Mouse (Mus musculus) neural tube, embryonic 11.5 days (tissue): Measurements from ENCODE around the gene Gas2l3. TPM values are rescaled to one million over a fixed set of nuclear protein-coding genes. Genes with fewer than 3 reads are reported as not detected.
A peak's percentile ranks its signal among the peaks of the same experiment; 100 is the strongest.

ENCODE experiments used
- ATAC-seq: fragments of 200-750 bp; cut with Nextera tagmentation; 2 replicates; pipeline ENCODE4 v1.8.0; 2017; ENCODE audit warnings: moderate number of reproducible peaks, mild to moderate bottlenecking, moderate TSS enrichment, moderate library complexity; ENCODE audit not compliant: insufficient read depth, low FRiP score, low TSS enrichment
- DNase-seq: peaks from one replicate; pipeline ENCODE4 v3.0.0-alpha.2; 2015; ENCODE audit warnings: low spot score
- H3K27ac ChIP-seq: fragments of 300-500 bp; sonication (generic); 2 replicates; pipeline ENCODE4 v1.5.1; 2014; ENCODE audit warnings: low read depth, mild to moderate bottlenecking, low read length
- H3K27me3 ChIP-seq: fragments of 300-500 bp; sonication (generic); 2 replicates; pipeline ENCODE4 v1.6.1; 2014; ENCODE audit warnings: mild to moderate bottlenecking, low read length, mixed read lengths; ENCODE audit not compliant: control insufficient read depth, insufficient read depth
- H3K36me3 ChIP-seq: fragments of 300-500 bp; sonication (generic); 2 replicates; pipeline ENCODE4 v1.6.1; 2014; ENCODE audit warnings: mild to moderate bottlenecking, low read length, moderate library complexity, mixed read lengths; ENCODE audit not compliant: control insufficient read depth, insufficient read depth
- H3K4me1 ChIP-seq: fragments of 300-500 bp; sonication (generic); 2 replicates; pipeline ENCODE4 v1.6.1; 2014; ENCODE audit warnings: low read length, mixed read lengths; ENCODE audit not compliant: control insufficient read depth, insufficient read depth
- H3K4me2 ChIP-seq: fragments of 300-500 bp; sonication (generic); 2 replicates; pipeline ENCODE4 v1.6.1; 2014; ENCODE audit warnings: low read depth, mild to moderate bottlenecking, moderate library complexity
- H3K4me3 ChIP-seq: fragments of 300-500 bp; sonication (generic); 2 replicates; pipeline ENCODE4 v1.5.1; 2014; ENCODE audit warnings: low read depth, low read length
- H3K9ac ChIP-seq: fragments of 300-500 bp; sonication (generic); 2 replicates; pipeline ENCODE4 v1.6.1; 2014; ENCODE audit warnings: mild to moderate bottlenecking, low read length
- H3K9me3 ChIP-seq: fragments of 300-500 bp; sonication (generic); 2 replicates; pipeline ENCODE4 v1.6.1; 2016; ENCODE audit warnings: low read length; ENCODE audit not compliant: control insufficient read depth
- WGBS: fragments of 180-500 bp; shearing (Covaris S2); extraction: QIAGEN DNeasy Blood & Tissue Kit; methylation state at CpG from one replicate; pipeline ENCODE4 v1.1.7; 2014; 5-methylcytosine and 5-hydroxymethylcytosine counted together
- polyA plus RNA-seq: library from polyadenylated mRNA; unstranded; fragments of >200 nt; fragmentation: Nextera tagmentation; extraction: Ambion mirVana; gene quantifications from 2 replicates; pipeline ENCODE4 v1.2.1, GENCODE M21; 2014

Gas2l3 gene
- polyA plus RNA-seq, 1 experiment from 2014 or later: 8.0 TPM

DNA sequence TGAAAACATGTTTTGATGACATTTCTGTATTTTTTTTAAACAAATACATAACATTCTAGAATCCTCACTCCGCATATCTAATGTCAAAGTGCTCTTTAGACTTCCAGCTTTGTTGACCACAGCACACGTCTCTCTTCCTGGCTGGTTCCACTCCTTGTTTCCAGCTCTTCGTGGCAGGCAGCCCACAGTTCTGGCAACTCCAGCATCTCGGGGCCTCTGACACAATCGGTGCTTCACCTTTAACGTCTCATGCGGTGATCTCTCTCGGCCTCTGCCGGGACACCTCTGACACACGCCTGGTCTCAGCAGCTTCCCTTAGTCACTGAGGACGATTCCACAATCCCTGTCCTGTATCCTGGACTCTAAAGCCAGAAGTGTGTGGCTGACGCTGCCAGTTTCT is 5.8 kb downstream of the Gas2l3 start:
- ATAC-seq: no peak
- H3K27me3 ChIP-seq: peaks cover 13% of the 10 kb centered on the region

DNA sequence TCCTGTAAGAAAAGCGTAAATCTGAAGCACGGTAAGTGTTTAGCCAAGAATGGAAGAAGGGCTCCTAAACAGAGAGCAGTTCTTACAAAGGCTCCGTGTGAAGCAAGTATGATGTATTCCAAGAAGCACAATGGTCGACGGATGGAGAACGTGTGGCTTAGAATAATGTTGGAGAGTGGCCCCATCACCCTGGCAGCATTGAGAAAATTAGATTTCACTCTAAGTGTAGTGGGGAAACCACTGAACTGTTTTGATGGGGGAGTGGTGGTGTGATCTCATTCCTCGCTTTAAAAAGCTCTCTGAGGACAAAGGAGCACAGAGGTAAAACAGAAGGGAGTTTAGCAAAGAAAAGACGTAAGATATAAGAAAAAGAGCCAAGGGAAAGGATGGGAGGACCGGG is 6.3 kb downstream of the Gas2l3 start:
- ATAC-seq: no peak
- Histone ChIP-seq H3K4me2 (no peak overlapping the region), H3K36me3 (no peaks in the 10 kb centered on the region), H3K27ac (no peak overlapping the region), H3K4me1 (no peaks in the 10 kb centered on the region), H3K9ac (no peak overlapping the region), H3K27me3 (peaks cover 13% of the 10 kb centered on the region), H3K9me3 (no peaks in the 10 kb centered on the region), H3K4me3 (no peak overlapping the region)
- no peak for DNase-seq
- 66% methylated on average over 9 of the region's 9 CpGs for WGBS

More for the DNA sequence above, 5.8 kb downstream of the Gas2l3 start:
- H3K4me3 ChIP-seq: no peak overlapping the region
- H3K27ac ChIP-seq: no peak overlapping the region
- WGBS: 86% methylated on average over 12 of the region's 12 CpGs
- no peak for DNase-seq
- no peak overlapping the region for H3K4me2 ChIP-seq
- no peaks in the 10 kb centered on the region for H3K36me3 ChIP-seq
- no peaks in the 10 kb centered on the region for H3K4me1 ChIP-seq
- H3K9ac ChIP-seq: no peak overlapping the region
- no peaks in the 10 kb centered on the region for H3K9me3 ChIP-seq

DNA sequence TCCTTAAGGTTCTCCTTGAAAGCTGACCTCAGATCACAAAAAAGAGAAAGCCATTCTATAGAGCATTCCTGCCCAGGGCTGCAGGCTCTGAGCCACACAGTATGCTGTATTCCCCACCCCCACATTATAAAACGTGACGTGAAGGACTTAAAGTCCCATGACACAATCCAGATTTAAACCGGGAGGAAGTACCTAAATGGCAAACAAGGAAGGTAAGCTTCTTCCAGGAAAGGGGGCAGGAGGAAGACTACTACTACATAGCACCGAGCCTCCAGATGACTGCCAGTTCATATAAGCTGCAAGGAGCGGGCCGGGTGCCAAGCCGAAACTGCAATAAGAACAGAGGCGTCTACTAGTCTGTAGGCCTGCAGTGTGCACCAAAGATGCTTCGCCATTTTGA is 7.8 kb downstream of the Gas2l3 start:
- no peak for DNase-seq
- no peak overlapping the region for H3K27ac ChIP-seq
- ATAC-seq: no peak
- no peaks in the 10 kb centered on the region for H3K4me1 ChIP-seq
- 71% methylated on average over 9 of the region's 9 CpGs for WGBS
- H3K9ac ChIP-seq: no peak overlapping the region
- no peak overlapping the region for H3K4me3 ChIP-seq
- H3K4me2 ChIP-seq: no peak overlapping the region
- H3K27me3 ChIP-seq: peaks cover 13% of the 10 kb centered on the region
- H3K36me3 ChIP-seq: no peaks in the 10 kb centered on the region
- no peaks in the 10 kb centered on the region for H3K9me3 ChIP-seq

DNA sequence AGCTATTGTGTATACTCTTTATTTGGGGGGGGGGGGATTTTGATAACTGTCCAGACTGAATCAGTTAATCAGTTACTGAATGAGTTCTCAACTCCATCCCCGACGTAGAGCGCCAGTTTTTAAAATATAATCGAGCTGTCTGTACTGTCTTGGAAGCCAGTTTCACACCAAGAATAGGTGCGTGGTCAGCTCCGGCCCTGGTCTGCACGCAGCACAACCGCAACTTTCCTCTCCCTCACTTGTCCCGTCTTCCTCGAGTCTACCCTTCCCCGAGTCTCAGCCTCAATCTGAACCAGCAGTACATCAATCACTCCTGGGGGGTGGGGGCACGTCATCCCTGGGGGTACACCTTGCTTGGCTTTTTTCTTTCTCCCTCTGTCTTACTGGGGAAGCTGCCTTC is 8.4 kb downstream of the Gas2l3 start:
- WGBS: 58% methylated on average over 12 of the region's 12 CpGs
- no peak overlapping the region for H3K27ac ChIP-seq
- H3K27me3 ChIP-seq: peaks cover 13% of the 10 kb centered on the region
- H3K4me3 ChIP-seq: no peak overlapping the region
- H3K9ac ChIP-seq: no peak overlapping the region
- H3K4me2 ChIP-seq: no peak overlapping the region
- no peaks in the 10 kb centered on the region for H3K36me3 ChIP-seq
- no peak for DNase-seq
- ATAC-seq: no peak
- no peaks in the 10 kb centered on the region for H3K4me1 ChIP-seq
- no peaks in the 10 kb centered on the region for H3K9me3 ChIP-seq

DNA sequence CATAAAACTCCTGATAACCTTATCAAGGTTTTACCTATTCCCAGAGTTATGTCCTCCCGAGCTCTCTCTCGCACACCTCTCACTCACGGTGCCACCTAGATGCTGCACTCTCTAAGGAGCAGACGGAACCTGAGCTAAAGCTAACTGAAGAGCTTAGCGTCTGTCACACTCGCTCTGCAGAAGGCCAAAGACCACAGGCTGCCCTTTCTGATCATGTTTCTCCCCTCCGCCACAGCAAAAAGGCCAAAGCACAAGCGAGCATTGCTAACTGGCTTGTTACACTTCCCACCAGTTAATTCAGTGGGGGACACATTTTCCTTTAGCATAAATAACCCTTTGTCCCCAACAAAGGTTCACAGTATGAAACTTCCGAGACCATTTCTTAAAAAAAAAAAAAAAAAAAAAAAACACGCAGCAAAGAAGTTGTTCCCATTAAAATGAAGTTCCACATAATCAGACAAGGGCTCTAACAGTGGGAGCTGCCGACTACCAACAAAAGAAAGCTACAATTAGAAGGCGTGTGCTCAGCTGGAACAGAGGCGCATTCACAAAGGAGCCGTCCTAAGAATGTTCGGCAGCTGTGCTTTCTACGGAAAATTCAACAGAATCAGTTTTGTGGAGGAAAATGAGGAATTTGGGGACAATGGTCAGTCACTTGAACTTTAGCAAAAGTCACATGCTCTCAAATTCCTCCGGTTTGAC is 9.1 kb downstream of the Gas2l3 start:
- no peaks in the 10 kb centered on the region for H3K36me3 ChIP-seq
- H3K4me3 ChIP-seq: no peak overlapping the region
- H3K27ac ChIP-seq: no peak overlapping the region
- no peak overlapping the region for H3K4me2 ChIP-seq
- 37% methylated on average over 17 of the region's 17 CpGs for whole genome bisulfite sequencing
- H3K9me3 ChIP-seq: no peaks in the 10 kb centered on the region
- ATAC-seq (peak; percentile 62; the same call in 1 of the 2 replicates), DNase-seq (peak; percentile 54)
- H3K9ac ChIP-seq: no peak overlapping the region
- peaks cover 13% of the 10 kb centered on the region for H3K27me3 ChIP-seq
- no peaks in the 10 kb centered on the region for H3K4me1 ChIP-seq

DNA sequence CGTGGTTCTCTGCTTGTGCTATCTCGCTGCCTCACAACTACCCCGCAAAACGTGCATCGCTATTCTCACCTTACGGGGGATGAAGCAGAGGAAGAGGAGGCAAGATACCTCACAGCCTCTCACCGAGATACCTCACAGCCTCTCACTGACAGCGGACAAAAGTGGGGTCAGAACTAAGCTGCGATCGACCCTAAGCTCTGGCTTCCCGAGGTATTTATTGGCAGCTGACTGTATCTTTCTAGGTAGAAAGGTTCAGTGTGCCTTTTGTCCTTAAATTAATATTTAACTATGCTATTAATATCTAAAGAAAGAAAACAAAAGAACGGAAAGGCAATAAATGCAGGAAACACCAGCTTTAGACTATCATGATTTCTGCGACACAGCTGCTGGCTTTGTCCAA is 11.0 kb downstream of the Gas2l3 start:
- no peaks in the 10 kb centered on the region for H3K36me3 ChIP-seq
- ATAC-seq (no peak), DNase-seq (no peak)
- peaks cover 9% of the 10 kb centered on the region for H3K27me3 ChIP-seq
- H3K4me3 ChIP-seq: no peak overlapping the region
- H3K9ac ChIP-seq: no peak overlapping the region
- H3K4me2 ChIP-seq: no peak overlapping the region
- no peaks in the 10 kb centered on the region for H3K9me3 ChIP-seq
- no peak overlapping the region for H3K27ac ChIP-seq
- 78% methylated on average over 13 of the region's 13 CpGs for WGBS
- no peaks in the 10 kb centered on the region for H3K4me1 ChIP-seq

DNA sequence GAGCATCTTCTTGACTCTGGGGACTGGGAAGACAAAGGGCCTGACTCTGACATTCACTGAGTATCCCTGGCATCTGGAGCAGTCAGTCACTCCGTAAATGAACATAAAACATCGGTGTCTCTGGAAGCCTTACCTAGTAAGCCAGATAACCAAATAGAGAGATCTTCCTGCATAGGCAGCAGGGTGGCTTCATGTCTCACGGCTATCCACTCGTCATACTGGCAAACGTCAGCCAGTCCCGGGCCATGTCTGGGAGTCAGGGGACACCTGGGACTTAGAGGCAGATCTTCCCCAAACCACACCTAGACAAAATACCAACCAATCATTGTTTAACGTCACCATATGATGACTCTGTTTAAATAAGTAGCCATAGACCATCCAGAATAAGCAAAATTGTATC is 13.0 kb downstream of the Gas2l3 start:
- peaks cover under 1% of the 10 kb centered on the region for H3K27me3 ChIP-seq
- no peak overlapping the region for H3K27ac ChIP-seq
- no peaks in the 10 kb centered on the region for H3K36me3 ChIP-seq
- no peaks in the 10 kb centered on the region for H3K4me1 ChIP-seq
- H3K4me2 ChIP-seq: no peak overlapping the region
- no peak overlapping the region for H3K9ac ChIP-seq
- no peaks in the 10 kb centered on the region for H3K9me3 ChIP-seq
- WGBS: 96% methylated on average over 7 of the region's 7 CpGs
- DNase-seq: no peak
- no peak overlapping the region for H3K4me3 ChIP-seq
- ATAC-seq: no peak

DNA sequence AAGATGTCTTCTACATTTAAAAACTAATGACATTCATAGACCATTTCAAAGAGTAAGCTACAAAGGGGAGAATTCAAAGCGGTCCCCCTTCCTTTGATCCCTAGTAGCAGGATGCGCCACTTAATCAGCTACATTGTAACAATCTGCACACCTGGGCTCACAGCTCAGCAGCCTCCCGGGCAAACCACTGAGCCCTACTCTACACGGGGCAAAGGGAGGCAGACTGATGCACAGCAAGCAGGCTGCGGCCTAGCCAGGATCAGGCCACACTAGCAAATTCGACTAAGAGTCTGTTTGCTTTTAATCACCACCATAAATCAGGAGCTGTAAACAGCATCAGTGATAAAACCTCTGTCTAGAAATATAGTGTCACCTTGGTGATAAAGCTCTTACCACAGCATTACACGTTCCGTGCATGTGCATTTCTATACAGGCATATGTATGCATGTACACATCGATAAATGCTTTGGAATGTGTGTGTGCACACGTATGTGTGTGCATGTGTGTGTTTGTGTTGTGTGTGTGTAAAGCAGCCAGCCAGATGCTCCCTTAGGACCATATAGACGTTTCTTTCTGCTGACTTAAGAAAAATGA is 18.9 kb downstream of the Gas2l3 start:
- DNase-seq (no peak), ATAC-seq (no peak)
- Histone ChIP-seq H3K36me3 (no peaks in the 10 kb centered on the region), H3K4me3 (no peak overlapping the region), H3K4me2 (no peak overlapping the region), H3K9me3 (no peaks in the 10 kb centered on the region), H3K27me3 (no peaks in the 10 kb centered on the region), H3K27ac (no peak overlapping the region), H3K4me1 (no peaks in the 10 kb centered on the region), H3K9ac (no peak overlapping the region)
- WGBS: 80% methylated on average over 11 of the region's 11 CpGs

DNA sequence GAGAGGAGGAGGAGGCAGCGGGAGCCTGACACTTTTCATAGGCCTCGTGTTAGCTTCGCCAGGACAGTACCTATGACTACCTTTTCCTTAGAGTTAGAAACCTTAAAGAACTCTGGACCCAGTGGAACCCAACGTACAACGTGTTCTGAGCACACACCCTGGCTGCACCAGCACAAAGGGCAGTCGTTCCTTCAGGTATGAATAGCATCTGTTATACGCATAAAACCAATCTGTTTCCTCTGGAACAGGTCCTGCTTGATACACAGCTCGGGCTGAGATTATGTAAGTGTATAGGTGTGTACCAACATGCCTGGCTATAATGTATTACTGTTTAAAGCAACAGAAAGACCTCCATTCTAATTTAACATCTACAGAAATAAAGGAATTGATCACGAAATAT is 19.6 kb downstream of the Gas2l3 start:
- H3K4me1 ChIP-seq: no peaks in the 10 kb centered on the region
- no peaks in the 10 kb centered on the region for H3K27me3 ChIP-seq
- H3K9me3 ChIP-seq: no peaks in the 10 kb centered on the region
- DNase-seq (no peak), ATAC-seq (no peak)
- H3K4me2 ChIP-seq: no peak overlapping the region
- H3K36me3 ChIP-seq: no peaks in the 10 kb centered on the region
- WGBS: 90% methylated on average over 9 of the region's 9 CpGs
- H3K27ac ChIP-seq: no peak overlapping the region
- no peak overlapping the region for H3K9ac ChIP-seq
- no peak overlapping the region for H3K4me3 ChIP-seq
